Mouse (Mus musculus) kidney, embryonic 15.5 days (tissue): Measurements from ENCODE around the gene Rps6ka5. TPM values are rescaled to one million over a fixed set of nuclear protein-coding genes. Genes with fewer than 3 reads are reported as not detected.

Experiments used
- ATAC-seq: fragments of 200-750 bp; cut with Nextera tagmentation; replicated peaks from 2 replicates; pipeline ENCODE4 v1.8.0; 2017; ENCODE audit warnings: moderate TSS enrichment; ENCODE audit not compliant: low FRiP score
- H3K27ac ChIP-seq: fragments of 300-500 bp; sonication (generic); 2 replicates; pipeline ENCODE4 v1.5.1; 2015; ENCODE audit warnings: mild to moderate bottlenecking, inconsistent platforms
- H3K27me3 ChIP-seq: fragments of 300-500 bp; sonication (generic); 2 replicates; pipeline ENCODE4 v1.6.1; 2015; ENCODE audit warnings: inconsistent platforms
- H3K36me3 ChIP-seq: fragments of 300-500 bp; sonication (generic); 2 replicates; pipeline ENCODE4 v1.6.1; 2015; ENCODE audit warnings: inconsistent platforms
- H3K4me1 ChIP-seq: fragments of 300-500 bp; sonication (generic); 2 replicates; pipeline ENCODE4 v1.6.1; 2015; ENCODE audit warnings: inconsistent platforms
- H3K4me2 ChIP-seq: fragments of 300-500 bp; sonication (generic); 2 replicates; pipeline ENCODE4 v1.6.1; 2015; ENCODE audit warnings: moderate library complexity, mild to moderate bottlenecking, inconsistent platforms
- H3K4me3 ChIP-seq: fragments of 300-500 bp; sonication (generic); replicated peaks from 2 replicates; pipeline ENCODE4 v1.5.1; 2015; ENCODE audit warnings: mild to moderate bottlenecking, inconsistent platforms
- H3K9ac ChIP-seq: fragments of 300-500 bp; sonication (generic); 2 replicates; pipeline ENCODE4 v1.6.1; 2015; ENCODE audit warnings: mild to moderate bottlenecking, inconsistent platforms
- H3K9me3 ChIP-seq: fragments of 300-500 bp; sonication (generic); replicated peaks from 2 replicates; pipeline ENCODE4 v1.6.1; 2016; ENCODE audit warnings: inconsistent platforms
- WGBS: fragments of 180-500 bp; shearing (Covaris S2); methylation state at CpG from one replicate; pipeline ENCODE4 v1.1.7; 2015; ENCODE audit warnings: mixed read lengths; 5-methylcytosine and 5-hydroxymethylcytosine counted together
- polyA plus RNA-seq: library from polyadenylated mRNA; unstranded; fragments of >200 nt; fragmentation: Nextera tagmentation; extraction: Ambion mirVana; gene quantifications from 2 replicates; pipeline ENCODE4 v1.2.1, GENCODE M21; 2015

Gene Rps6ka5
- polyA plus RNA-seq, 1 experiment from 2014 or later, result 3.9 TPM

GRCm38 (mm10) chr12:100688177-100688576 is 38.6 kb downstream of the Rps6ka5 start:
- H3K36me3 ChIP-seq, result no peaks in the 10 kb centered on the region
- no peaks in the 10 kb centered on the region for H3K9me3 ChIP-seq
- no peak overlapping the region for H3K9ac ChIP-seq
- no peak for ATAC-seq
- no peak overlapping the region for H3K4me3 ChIP-seq
- H3K4me2 ChIP-seq, result no peak overlapping the region
- no peaks in the 10 kb centered on the region for H3K4me1 ChIP-seq
- no peaks in the 10 kb centered on the region for H3K27me3 ChIP-seq
- no peak overlapping the region for H3K27ac ChIP-seq

DNA sequence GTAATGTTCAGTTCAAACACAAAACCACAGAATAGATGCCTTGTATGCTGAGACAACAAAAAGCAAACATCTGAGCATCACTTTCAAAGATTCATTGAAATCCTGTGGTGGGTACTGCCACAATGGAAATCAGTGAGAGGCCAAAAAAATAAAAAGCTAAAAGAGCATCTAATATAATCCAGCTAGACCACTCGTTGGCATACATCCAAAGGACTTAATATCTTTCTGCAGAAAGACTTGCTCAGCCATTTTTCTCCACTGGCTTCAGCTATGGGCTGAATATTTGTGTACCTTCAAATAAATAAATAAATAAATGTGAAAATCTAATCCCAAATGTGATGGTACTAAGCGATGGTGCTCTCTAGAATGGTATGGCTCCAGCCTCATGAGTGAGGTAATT is 39.8 kb downstream of the Rps6ka5 start:
- Histone ChIP-seq H3K9me3 (no peaks in the 10 kb centered on the region), H3K4me2 (no peak overlapping the region), H3K4me1 (no peaks in the 10 kb centered on the region), H3K9ac (no peak overlapping the region), H3K27ac (no peak overlapping the region), H3K27me3 (no peaks in the 10 kb centered on the region), H3K4me3 (no peak overlapping the region), H3K36me3 (no peaks in the 10 kb centered on the region)
- WGBS, result 83% methylated on average over 2 of the region's 2 CpGs
- no peak for ATAC-seq

GRCm38 (mm10) chr12:100681752-100682151 is 45.0 kb downstream of the Rps6ka5 start:
- 80% methylated on average over 7 of the region's 7 CpGs for WGBS
- Histone ChIP-seq H3K9me3 (no peaks in the 10 kb centered on the region), H3K4me1 (no peaks in the 10 kb centered on the region), H3K4me2 (no peak overlapping the region), H3K9ac (no peak overlapping the region), H3K36me3 (no peaks in the 10 kb centered on the region), H3K27ac (no peak overlapping the region), H3K4me3 (no peak overlapping the region), H3K27me3 (no peaks in the 10 kb centered on the region)
- ATAC-seq, result no peak

DNA sequence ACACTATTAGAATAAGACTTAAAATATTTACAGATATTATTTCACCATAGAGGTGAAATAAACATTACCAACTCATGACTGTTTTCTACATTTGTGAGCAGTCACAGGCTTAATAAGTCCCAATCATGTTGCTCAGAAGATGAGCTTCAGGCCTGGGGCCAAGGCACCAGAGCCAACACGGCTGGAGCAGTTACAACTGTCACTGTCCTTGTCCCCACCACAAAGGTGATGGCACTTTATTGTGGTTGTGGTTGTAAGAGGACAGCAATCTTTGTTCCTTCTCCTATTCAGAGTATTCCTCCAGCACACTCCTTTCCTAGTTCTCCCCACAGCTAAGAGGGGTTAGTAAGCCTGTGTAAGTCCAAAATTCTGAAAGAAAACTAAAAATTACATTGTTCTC is 45.5 kb downstream of the Rps6ka5 start:
- no peaks in the 10 kb centered on the region for H3K27me3 ChIP-seq
- no peak overlapping the region for H3K27ac ChIP-seq
- H3K9me3 ChIP-seq, result no peaks in the 10 kb centered on the region
- WGBS, result 58% methylated on average over 1 of the region's 1 CpGs
- no peak for ATAC-seq
- H3K4me1 ChIP-seq, result no peaks in the 10 kb centered on the region
- H3K4me3 ChIP-seq, result no peak overlapping the region
- H3K9ac ChIP-seq, result no peak overlapping the region
- no peaks in the 10 kb centered on the region for H3K36me3 ChIP-seq
- H3K4me2 ChIP-seq, result no peak overlapping the region

DNA sequence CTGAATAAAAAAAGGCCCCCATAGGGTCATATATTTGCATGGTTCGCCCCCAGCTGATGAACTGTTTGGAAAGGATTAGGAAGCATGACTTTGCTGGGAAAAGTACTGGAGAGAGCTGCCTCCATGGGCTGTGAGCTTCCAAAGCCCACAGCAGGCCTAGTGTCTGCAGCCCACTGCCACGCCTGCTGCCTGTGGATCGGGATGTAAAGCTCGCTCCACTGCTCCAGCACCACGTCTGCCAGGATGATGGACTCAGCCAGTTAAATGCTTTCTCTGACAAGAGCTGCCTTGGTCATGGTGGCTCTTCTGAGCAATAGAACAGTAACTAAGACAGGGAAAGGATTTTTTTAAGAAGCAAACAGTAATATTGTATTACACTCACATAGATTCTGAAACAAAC is 46.1 kb downstream of the Rps6ka5 start:
- Histone ChIP-seq H3K4me2 (no peak overlapping the region), H3K27me3 (no peaks in the 10 kb centered on the region), H3K9me3 (no peaks in the 10 kb centered on the region), H3K4me1 (no peaks in the 10 kb centered on the region), H3K36me3 (no peaks in the 10 kb centered on the region), H3K27ac (no peak overlapping the region), H3K9ac (no peak overlapping the region), H3K4me3 (no peak overlapping the region)
- ATAC-seq, result no peak
- 68% methylated on average over 5 of the region's 5 CpGs for WGBS

DNA sequence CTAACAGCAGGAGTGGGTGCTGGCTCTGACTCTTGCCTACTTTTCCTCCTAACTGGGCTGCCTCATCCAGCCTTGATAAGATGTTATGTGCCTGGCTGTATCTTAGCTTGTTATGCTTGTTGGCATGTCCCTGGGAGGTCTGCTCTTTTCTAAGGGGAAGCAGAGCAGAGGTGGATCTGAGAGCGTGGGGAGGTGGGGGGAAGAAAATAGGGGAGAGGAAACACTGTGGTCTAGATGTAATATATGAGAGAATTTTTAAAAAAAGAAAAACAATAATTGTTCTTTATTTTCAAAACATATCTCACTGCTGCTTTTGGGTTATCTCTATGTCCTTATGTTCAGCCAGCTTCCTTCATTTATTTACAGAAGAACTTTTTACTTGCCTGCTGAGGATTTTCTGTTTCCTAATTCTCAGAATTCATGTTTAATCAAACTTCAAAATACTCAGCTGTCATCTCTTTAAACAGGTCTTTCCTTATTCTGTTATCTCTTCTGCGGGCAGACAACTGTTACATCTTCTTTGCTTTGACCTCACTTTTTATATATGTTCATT is 56.1 kb downstream of the Rps6ka5 start:
- Histone ChIP-seq H3K4me3 (no peak overlapping the region), H3K9ac (no peak overlapping the region), H3K27me3 (no peaks in the 10 kb centered on the region), H3K4me1 (no peaks in the 10 kb centered on the region), H3K9me3 (no peaks in the 10 kb centered on the region), H3K27ac (no peak overlapping the region), H3K4me2 (no peak overlapping the region), H3K36me3 (0 out of 2 replicates have a peak, but pooled peaks cover 2% of the 10 kb centered on the region)
- WGBS, result 89% methylated on average over 2 of the region's 2 CpGs
- ATAC-seq, result no peak

DNA sequence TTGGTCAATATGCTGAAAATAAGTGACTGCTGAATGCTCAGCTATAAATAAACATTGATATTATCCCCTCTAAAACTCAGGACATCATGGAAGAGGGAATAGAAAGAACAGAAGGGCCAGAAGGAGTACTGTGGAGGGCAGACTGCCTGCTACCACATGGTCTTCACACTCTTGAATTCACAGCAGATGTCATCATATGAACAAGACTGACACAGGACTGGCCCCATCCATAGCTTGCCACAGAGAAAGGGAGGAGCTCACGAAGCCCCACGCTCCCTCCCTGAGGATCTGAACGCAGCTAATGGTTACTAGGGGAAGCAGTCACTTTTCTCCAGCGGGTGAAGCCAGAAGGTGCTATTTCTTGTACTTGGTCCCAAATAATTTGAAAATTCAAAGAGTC is 61.5 kb downstream of the Rps6ka5 start:
- H3K36me3 ChIP-seq, result no peaks in the 10 kb centered on the region
- H3K4me3 ChIP-seq, result no peak overlapping the region
- whole genome bisulfite sequencing, result 79% methylated on average over 4 of the region's 4 CpGs
- H3K9me3 ChIP-seq, result no peaks in the 10 kb centered on the region
- H3K4me2 ChIP-seq, result no peak overlapping the region
- no peak overlapping the region for H3K9ac ChIP-seq
- H3K27me3 ChIP-seq, result no peaks in the 10 kb centered on the region
- H3K27ac ChIP-seq, result no peak overlapping the region
- no peaks in the 10 kb centered on the region for H3K4me1 ChIP-seq
- no peak for ATAC-seq

- WGBS, result 79% methylated on average over 2 of the region's 2 CpGs
- no peak overlapping the region for H3K4me2 ChIP-seq
- no peaks in the 10 kb centered on the region for H3K4me1 ChIP-seq
- no peak overlapping the region for H3K27ac ChIP-seq
- H3K9me3 ChIP-seq, result no peaks in the 10 kb centered on the region
- no peaks in the 10 kb centered on the region for H3K27me3 ChIP-seq
- no peak overlapping the region for H3K9ac ChIP-seq
- no peak overlapping the region for H3K4me3 ChIP-seq
- ATAC-seq, result no peak
- no peaks in the 10 kb centered on the region for H3K36me3 ChIP-seq
Observed at GRCm38 (mm10) chr12:100660076-100660475, 66.7 kb downstream of the Rps6ka5 start.

- H3K4me2 ChIP-seq, result no peak overlapping the region
Observed at GRCm38 (mm10) chr12:100655972-100656371, 70.8 kb downstream of the Rps6ka5 start.

GRCm38 (mm10) chr12:100641936-100642335 is 84.8 kb downstream of the Rps6ka5 start:
- Histone ChIP-seq H3K9ac (no peak overlapping the region), H3K4me2 (no peak overlapping the region), H3K27me3 (no peaks in the 10 kb centered on the region), H3K4me1 (no peaks in the 10 kb centered on the region), H3K36me3 (no peaks in the 10 kb centered on the region), H3K4me3 (no peak overlapping the region), H3K9me3 (no peaks in the 10 kb centered on the region), H3K27ac (no peak overlapping the region)
- ATAC-seq, result no peak
- WGBS, result 83% methylated on average over 1 of the region's 1 CpGs

More at GRCm38 (mm10) chr12:100655972-100656371, 70.8 kb downstream of the Rps6ka5 start:
- no peak for ATAC-seq
- 73% methylated on average over 4 of the region's 4 CpGs for WGBS
- H3K4me1 ChIP-seq, result no peaks in the 10 kb centered on the region
- no peak overlapping the region for H3K27ac ChIP-seq
- no peak overlapping the region for H3K9ac ChIP-seq
- no peak overlapping the region for H3K4me3 ChIP-seq
- no peaks in the 10 kb centered on the region for H3K27me3 ChIP-seq
- H3K36me3 ChIP-seq, result no peaks in the 10 kb centered on the region
- H3K9me3 ChIP-seq, result no peaks in the 10 kb centered on the region

DNA sequence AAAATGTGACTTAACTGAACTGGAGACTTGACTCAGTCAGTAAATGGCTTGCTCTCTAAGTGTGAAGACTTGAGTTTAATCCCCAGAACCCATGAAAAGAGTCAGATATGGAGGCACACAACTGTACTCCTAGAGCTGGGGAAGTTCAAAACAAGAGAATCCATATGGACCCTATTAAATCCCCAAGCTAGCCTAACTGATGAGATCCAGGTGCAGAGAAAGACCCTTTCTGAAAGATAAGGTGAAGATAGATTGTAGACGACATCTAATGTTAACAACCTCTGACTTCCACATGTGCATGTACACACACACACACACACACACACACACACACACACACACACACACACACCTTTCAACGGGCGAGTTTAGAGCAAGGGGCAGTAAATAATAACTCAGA is 86.1 kb downstream of the Rps6ka5 start:
- Histone ChIP-seq H3K9me3 (no peaks in the 10 kb centered on the region), H3K9ac (no peak overlapping the region), H3K27ac (no peak overlapping the region), H3K27me3 (no peaks in the 10 kb centered on the region), H3K4me2 (no peak overlapping the region), H3K36me3 (no peaks in the 10 kb centered on the region), H3K4me3 (no peak overlapping the region), H3K4me1 (no peaks in the 10 kb centered on the region)
- WGBS, result 69% methylated on average over 3 of the region's 3 CpGs
- ATAC-seq, result no peak

- 52% methylated on average over 7 of the region's 7 CpGs for WGBS
- no peak for ATAC-seq
- H3K9ac ChIP-seq, result no peak overlapping the region
Observed at GRCm38 (mm10) chr12:100639680-100640079, 87.1 kb downstream of the Rps6ka5 start.

DNA sequence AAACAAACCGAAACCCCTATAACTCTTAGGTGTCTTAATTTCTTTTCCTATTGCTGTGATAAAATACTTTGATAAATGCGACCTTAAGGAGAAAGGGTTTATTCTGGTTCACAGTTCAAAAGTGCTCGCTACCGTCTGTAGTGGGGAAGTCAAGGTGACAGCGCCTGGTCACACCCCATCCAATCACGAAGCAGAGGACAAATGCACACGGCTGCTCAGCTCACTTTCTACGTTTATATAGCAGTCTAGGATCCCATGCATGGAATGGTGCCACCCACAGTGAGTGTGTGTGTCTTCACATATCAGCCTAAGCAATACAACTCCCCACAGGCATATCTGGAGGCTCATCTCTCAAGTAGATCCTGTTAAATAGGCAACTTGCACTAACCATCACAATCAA is 88.9 kb downstream of the Rps6ka5 start:
- no peak overlapping the region for H3K27ac ChIP-seq
- ATAC-seq, result no peak
- H3K27me3 ChIP-seq, result no peaks in the 10 kb centered on the region
- H3K4me2 ChIP-seq, result no peak overlapping the region
- no peaks in the 10 kb centered on the region for H3K9me3 ChIP-seq
- H3K9ac ChIP-seq, result no peak overlapping the region
- H3K36me3 ChIP-seq, result no peaks in the 10 kb centered on the region
- no peaks in the 10 kb centered on the region for H3K4me1 ChIP-seq
- H3K4me3 ChIP-seq, result no peak overlapping the region
- 90% methylated on average over 8 of the region's 8 CpGs for WGBS

More at GRCm38 (mm10) chr12:100639680-100640079, 87.1 kb downstream of the Rps6ka5 start:
- no peaks in the 10 kb centered on the region for H3K4me1 ChIP-seq
- no peak overlapping the region for H3K27ac ChIP-seq
- H3K9me3 ChIP-seq, result no peaks in the 10 kb centered on the region
- no peak overlapping the region for H3K4me2 ChIP-seq
- no peaks in the 10 kb centered on the region for H3K27me3 ChIP-seq
- no peak overlapping the region for H3K4me3 ChIP-seq
- no peaks in the 10 kb centered on the region for H3K36me3 ChIP-seq
